Mouse (Mus musculus) liver, embryonic 14.5 days (tissue): ENCODE measurements around the gene Sarm1. TPM values are rescaled to one million over a fixed set of nuclear protein-coding genes. Genes with fewer than 3 reads are reported as not detected.

Experiments
- ATAC-seq: fragments of 200-750 bp; cut with Nextera tagmentation; 2 replicates; pipeline ENCODE4 v1.8.0; 2017; ENCODE audit warnings: moderate number of reproducible peaks, mild to moderate bottlenecking, moderate library complexity; ENCODE audit not compliant: insufficient read depth
- DNase-seq, 3 experiments: peaks; one replicate each; pipeline ENCODE4 v3.0.0-alpha.2; 2012 to 2013; ENCODE audit warnings: low read depth in 3 of 3, low spot score in 3 of 3
- H3K27ac ChIP-seq: fragments of 300-500 bp; sonication (generic); 2 replicates; pipeline ENCODE4 v1.5.1; 2014; ENCODE audit warnings: moderate library complexity, mild to moderate bottlenecking, control low read depth, inconsistent platforms
- H3K27me3 ChIP-seq: fragments of 300-500 bp; sonication (generic); 2 replicates; pipeline ENCODE4 v1.6.1; 2014; ENCODE audit warnings: mild to moderate bottlenecking, low read length, moderate library complexity; ENCODE audit not compliant: control insufficient read depth, insufficient read depth
- H3K36me3 ChIP-seq: fragments of 300-500 bp; sonication (generic); replicated peaks from 2 replicates; pipeline ENCODE4 v1.6.1; 2014; ENCODE audit warnings: low read depth; ENCODE audit not compliant: control insufficient read depth, insufficient read depth
- H3K4me1 ChIP-seq, 2 experiments: fragments of 200-500 bp in 1 of 2; fragments of 300-500 bp in 1 of 2; sonication (generic) in 1 of 2; replicated peaks; 2 replicates each; pipeline ENCODE4 v1.6.1; 2012 to 2014; ENCODE audit warnings: antibody characterized with exemption in 1 of 2, inconsistent platforms in 1 of 2, low read length in 1 of 2; ENCODE audit not compliant: control insufficient read depth in 2 of 2, insufficient read depth in 2 of 2
- H3K4me2 ChIP-seq: fragments of 300-500 bp; sonication (generic); 2 replicates; pipeline ENCODE4 v1.6.1; 2014; ENCODE audit warnings: low read depth, mild to moderate bottlenecking, control low read depth, moderate library complexity
- H3K4me3 ChIP-seq, 2 experiments: fragments of 200-500 bp in 1 of 2; fragments of 300-500 bp in 1 of 2; sonication (generic) in 1 of 2; 2 replicates each; pipeline ENCODE4 v1.5.1; 2012 to 2014; ENCODE audit warnings: low read depth in 2 of 2, low read length in 2 of 2, mild to moderate bottlenecking in 2 of 2, control low read depth in 1 of 2, inconsistent platforms in 1 of 2, moderate library complexity in 1 of 2; ENCODE audit not compliant: insufficient read depth in 1 of 2
- H3K9ac ChIP-seq: fragments of 300-500 bp; sonication (generic); replicated peaks from 2 replicates; pipeline ENCODE4 v1.6.1; 2014; ENCODE audit warnings: mild to moderate bottlenecking, control low read depth, moderate library complexity
- H3K9me3 ChIP-seq: fragments of 300-500 bp; sonication (generic); 2 replicates; pipeline ENCODE4 v1.6.1; 2016; ENCODE audit warnings: low read length, mixed read lengths; ENCODE audit not compliant: control insufficient read depth
- CTCF ChIP-seq: IDR thresholded peaks from 2 replicates; pipeline ENCODE4 v1.5.1; 2016; ENCODE audit warnings: antibody characterized with exemption, low read depth, control low read depth
- EP300 ChIP-seq: IDR thresholded peaks from 2 replicates; pipeline ENCODE4 v1.6.1; 2016; ENCODE audit warnings: antibody characterized with exemption, low read depth
- WGBS: fragments of 180-500 bp; shearing (Covaris S2); extraction: QIAGEN DNeasy Blood & Tissue Kit; methylation state at CpG from one replicate; pipeline ENCODE4 v1.1.7; 2014; ENCODE audit not compliant: insufficient replicate concordance; 5-methylcytosine and 5-hydroxymethylcytosine counted together
- polyA plus RNA-seq, 2 experiments: library from polyadenylated mRNA; depleted of rRNA in 1 of 2; stranded (reverse) in 1 of 2; unstranded in 1 of 2; fragments of >200 nt; fragmentation: Nextera tagmentation in 1 of 2; extraction: Ambion mirVana in 1 of 2; gene quantifications; 2 replicates each; pipeline versions ENCODE4 v1.2.1 to v1.2.3; 2012 to 2014

The Sarm1 gene
- polyA plus RNA-seq, 2 experiments = 0.09 to 0.15 TPM

- Histone ChIP-seq H3K4me3 (no peak overlapping the region), H3K9ac (no peak overlapping the region), H3K9me3 (no peaks in the 10 kb centered on the region), H3K4me2 (peak overlapping the region; percentile 41), H3K4me1 (no peaks in the 10 kb centered on the region; a peak in 1 of 4 replicates), H3K36me3 (no peaks in the 10 kb centered on the region; the same call in 1 of the 2 replicates), H3K27ac (no peak overlapping the region), H3K27me3 (peaks cover 16% of the 10 kb centered on the region)
- DNase-seq = no peak
- WGBS = 60% methylated on average over 20 of the region's 20 CpGs
- no peak for ATAC-seq
- TF ChIP-seq EP300 (no peak), CTCF (no peak)
Measured at GRCm38 (mm10) chr11:78501529-78501928, 4.0 kb upstream of the Sarm1 start.

DNA sequence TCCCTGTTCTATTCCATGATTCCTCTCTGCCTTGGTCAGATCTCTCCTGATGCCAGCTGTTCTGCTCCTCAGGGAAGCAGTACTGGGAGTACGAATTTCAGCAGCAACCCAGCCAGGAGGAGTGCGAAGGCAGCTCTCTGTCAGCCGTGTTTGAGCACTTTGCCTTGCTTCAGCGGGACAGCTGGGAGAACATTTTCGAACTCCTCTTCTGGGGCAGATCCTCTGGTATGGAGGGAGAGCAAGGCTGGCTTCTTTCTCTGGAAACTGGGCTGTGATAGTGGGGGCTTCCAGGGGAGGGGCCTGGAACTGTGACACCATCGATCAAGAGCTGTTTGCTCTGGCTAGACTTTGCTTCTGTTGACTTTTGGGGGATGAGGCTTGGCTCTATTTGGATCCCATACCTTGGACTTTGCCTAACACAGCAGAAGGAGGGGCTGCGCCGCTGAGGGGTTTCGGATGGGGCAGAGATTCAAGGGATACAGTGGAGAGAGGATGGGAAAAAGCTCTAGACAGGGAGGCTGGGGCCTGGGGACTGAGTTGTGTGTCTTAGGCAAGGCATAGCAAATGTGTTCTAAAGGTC is 3.2 kb upstream of the Sarm1 start:
- DNase-seq (peak in 1 of 3 experiments; percentile 39), ATAC-seq (peak; percentile 46)
- H3K4me1 ChIP-seq = no peaks in the 10 kb centered on the region; a peak in 1 of 4 replicates
- H3K9me3 ChIP-seq = no peaks in the 10 kb centered on the region
- peak overlapping the region; percentile 29 to 57 for H3K4me3 ChIP-seq
- WGBS = 61% methylated on average over 9 of the region's 9 CpGs
- no peak overlapping the region for H3K27ac ChIP-seq
- H3K36me3 ChIP-seq = no peaks in the 10 kb centered on the region
- TF ChIP-seq EP300 (no peak), CTCF (no peak)
- H3K9ac ChIP-seq = peak overlapping the region; percentile 12; the same call in 1 of the 2 replicates
- H3K4me2 ChIP-seq = peak overlapping the region; percentile 41
- H3K27me3 ChIP-seq = peaks cover 24% of the 10 kb centered on the region

DNA sequence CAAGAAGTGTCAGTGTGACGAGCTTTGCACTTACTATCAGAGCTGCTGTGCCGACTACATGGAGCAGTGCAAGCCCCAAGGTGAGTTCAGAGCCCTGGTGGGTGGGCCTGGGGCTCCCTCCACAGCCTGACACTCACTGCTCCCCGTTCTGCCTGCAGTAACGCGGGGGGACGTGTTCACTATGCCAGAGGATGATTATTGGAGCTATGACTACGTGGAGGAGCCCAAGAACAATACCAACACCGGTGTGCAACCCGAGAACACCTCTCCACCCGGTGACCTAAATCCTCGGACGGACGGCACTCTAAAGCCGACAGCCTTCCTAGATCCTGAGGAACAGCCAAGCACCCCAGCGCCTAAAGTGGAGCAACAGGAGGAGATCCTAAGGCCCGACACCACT is 2.0 kb upstream of the Sarm1 start:
- no peak overlapping the region for H3K27ac ChIP-seq
- DNase-seq (no peak), ATAC-seq (no peak)
- peak overlapping the region; percentile 29 to 57 for H3K4me3 ChIP-seq
- H3K27me3 ChIP-seq = peaks cover 33% of the 10 kb centered on the region
- no peak overlapping the region; the same call in 1 of the 2 replicates for H3K4me2 ChIP-seq
- H3K9me3 ChIP-seq = no peaks in the 10 kb centered on the region
- TF ChIP-seq CTCF (no peak), EP300 (no peak)
- H3K4me1 ChIP-seq = no peaks in the 10 kb centered on the region; a peak in 1 of 4 replicates
- H3K36me3 ChIP-seq = no peaks in the 10 kb centered on the region
- 36% methylated on average over 16 of the region's 16 CpGs for WGBS
- no peak overlapping the region for H3K9ac ChIP-seq

DNA sequence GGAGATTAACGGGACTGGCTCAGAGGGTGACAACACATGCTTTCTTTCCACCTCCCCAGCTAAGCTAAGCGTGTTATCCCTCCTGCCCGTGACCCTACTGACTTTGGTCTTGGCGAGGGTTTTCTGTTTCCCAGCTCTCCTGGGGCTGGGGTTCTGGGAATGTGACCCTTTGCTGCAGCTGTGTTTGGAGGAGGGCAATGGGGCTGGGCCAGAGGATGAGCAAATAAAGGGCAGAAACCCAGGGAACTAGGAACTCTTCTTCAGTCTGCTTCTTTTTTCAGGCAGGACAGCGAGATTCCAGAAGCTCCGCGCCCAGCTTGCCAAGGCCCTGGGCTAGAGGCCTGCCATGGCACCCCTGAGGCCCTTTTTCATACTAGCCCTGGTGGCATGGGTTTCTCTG is 1.4 kb upstream of the Sarm1 start, which contains the start of gene Vtn:
Gene Vtn (plus strand): TSS at position 88 of the 400 bp plus-strand sequence.
- H3K27ac ChIP-seq = no peak within 1 kb of the TSS
- peak within 1 kb of the TSS; percentile 43 to 57 for H3K4me3 ChIP-seq
- WGBS = 59% methylated on average over 7 of the region's 7 CpGs
- no peaks in the 10 kb centered on the region for H3K36me3 ChIP-seq
- DNase-seq = no peak
- no peaks in the 10 kb centered on the region for H3K9me3 ChIP-seq
- ATAC-seq = peak; percentile 27
- TF ChIP-seq CTCF (no peak), EP300 (no peak)
- H3K27me3 ChIP-seq = peaks cover 33% of the 10 kb centered on the region
- H3K4me1 ChIP-seq = no peaks in the 10 kb centered on the region; a peak in 1 of 4 replicates
- H3K9ac ChIP-seq = peak within 1 kb of the TSS; percentile 36
- H3K4me2 ChIP-seq = peak within 1 kb of the TSS; percentile 65

DNA sequence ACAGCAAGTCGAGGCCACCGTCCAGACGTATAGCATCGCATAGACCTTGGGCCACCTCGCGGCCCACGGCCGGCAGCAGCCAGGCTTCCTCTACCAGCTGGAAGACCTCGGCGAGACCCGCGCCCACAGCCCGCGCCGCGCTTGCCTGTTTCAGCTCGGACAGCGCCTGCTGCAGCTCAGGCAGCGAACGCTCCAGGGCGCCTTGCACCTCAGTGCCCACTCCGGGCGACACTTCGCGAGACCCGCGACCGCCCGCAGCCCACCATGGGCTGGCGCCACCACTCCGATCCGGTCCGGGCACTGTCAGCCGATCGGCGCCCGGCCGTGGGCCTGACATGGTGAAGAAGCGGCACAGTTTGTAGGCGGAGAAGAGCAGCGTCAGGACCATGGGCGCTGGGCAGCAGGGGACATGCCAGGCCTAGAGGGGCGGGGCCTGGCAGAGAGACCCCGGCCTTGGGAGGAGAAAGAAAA is 448 bp downstream of the Sarm1 start:
- Histone ChIP-seq H3K4me3 (peak overlapping the region; percentile 1 to 43; a peak in 2 of 4 replicates), H3K36me3 (no peaks in the 10 kb centered on the region), H3K9me3 (no peaks in the 10 kb centered on the region), H3K9ac (no peak overlapping the region), H3K4me1 (no peaks in the 10 kb centered on the region; a peak in 1 of 4 replicates), H3K27ac (no peak overlapping the region), H3K4me2 (peak overlapping the region; percentile 65), H3K27me3 (peaks cover 36% of the 10 kb centered on the region)
- WGBS = under 1% methylated on average over 44 of the region's 44 CpGs
- TF ChIP-seq CTCF (no peak), EP300 (no peak)
- DNase-seq = no peak
- ATAC-seq = no peak
